Mouse (Mus musculus): ENCODE measurements around the gene Plpp6. TPM values are rescaled to one million over a fixed set of nuclear protein-coding genes. Genes with fewer than 3 reads are reported as not detected.

Plpp6 gene
- 1 to 10 TPM; 1.8 to 1.9 TPM for total RNA-seq (2021)
- long read RNA-seq, experiment 1, partial matches to known transcripts: 0 of 4 reads
- long read RNA-seq, experiment 1, other reads (novel, unspliced or antisense): 0 of 4 reads
- long read RNA-seq, experiment 2, transcript Plpp6-201 (1 exons, 2,859 nt): major isoform, 6 of 6 reads
- long read RNA-seq, experiment 2, partial matches to known transcripts: 0 of 6 reads
- long read RNA-seq, experiment 2, other reads (novel, unspliced or antisense): 0 of 6 reads

DNA sequence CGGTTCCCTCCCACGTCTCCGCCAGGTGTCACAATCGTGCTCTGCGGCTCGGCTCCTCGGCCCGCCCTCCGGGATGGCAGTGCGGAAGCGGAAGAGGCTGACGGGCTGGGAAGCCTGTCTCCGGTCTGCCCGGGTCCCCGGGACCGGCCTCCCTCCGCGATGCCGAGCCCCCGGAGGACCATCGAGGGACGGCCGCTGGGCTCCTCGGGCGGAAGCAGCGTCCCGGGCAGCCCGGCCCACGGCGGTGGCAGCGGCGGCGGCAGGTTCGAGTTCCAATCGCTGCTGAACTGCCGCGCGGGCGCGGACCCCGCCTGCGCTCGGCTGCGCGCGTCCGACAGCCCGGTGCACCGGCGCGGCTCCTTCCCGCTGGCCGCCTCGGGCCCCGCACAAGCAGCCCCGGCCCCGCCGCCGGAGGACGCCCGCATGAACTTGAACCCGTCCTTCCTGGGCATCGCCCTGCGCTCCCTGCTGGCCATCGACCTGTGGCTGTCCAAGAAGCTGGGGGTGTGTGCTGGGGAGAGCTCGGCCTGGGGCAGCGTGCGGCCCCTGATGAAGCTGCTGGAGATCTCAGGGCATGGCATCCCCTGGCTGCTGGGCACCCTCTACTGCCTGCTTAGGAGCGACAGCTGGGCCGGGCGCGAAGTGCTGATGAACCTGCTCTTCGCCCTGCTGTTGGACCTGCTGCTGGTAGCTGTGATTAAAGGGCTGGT is at the start of gene Plpp6:
Gene Plpp6, plus strand, starts transcription at position 112 of the 710 bp plus-strand sequence.
- peak; percentile 62 for TF ChIP-seq CTCF (IDR thresholded peaks at IDR 0.05)
- intact Hi-C loops (cut with DNase I): loop anchor here (1.0 kb wide), 1 partner anchor 391 kb away; no protein-coding TSS in a partner anchor
- Histone ChIP-seq H3K27ac (peak within 1 kb of the TSS; percentile 85), H3K4me3 (peak within 1 kb of the TSS; percentile 93)
- DNase-seq: peak; percentile 88

- Histone ChIP-seq H3K27ac (no peak overlapping the region), H3K4me3 (no peak overlapping the region)
- intact Hi-C loops (cut with DNase I): no loop called here
- no peak for TF ChIP-seq CTCF (IDR thresholded peaks at IDR 0.05)
- no peak for DNase-seq
Measured at GRCm38 (mm10) chr19:28914598-28914997, 49.2 kb upstream of the Plpp6 start.

GRCm38 (mm10) chr19:28915602-28916250 is 48.0 kb upstream of the Plpp6 start:
- TF ChIP-seq CTCF (IDR thresholded peaks at IDR 0.05): no peak
- DNase-seq: no peak
- Histone ChIP-seq H3K4me3 (no peak overlapping the region), H3K27ac (peak overlapping the region; percentile 55)
- intact Hi-C loops (cut with DNase I): no loop called here

- Histone ChIP-seq H3K27ac (peak overlapping the region; percentile 55), H3K4me3 (no peak overlapping the region)
- intact Hi-C loops (cut with DNase I): no loop called here
- TF ChIP-seq CTCF (IDR thresholded peaks at IDR 0.05): no peak
- DNase-seq: no peak
Measured at GRCm38 (mm10) chr19:28916492-28916891, 47.3 kb upstream of the Plpp6 start.

DNA sequence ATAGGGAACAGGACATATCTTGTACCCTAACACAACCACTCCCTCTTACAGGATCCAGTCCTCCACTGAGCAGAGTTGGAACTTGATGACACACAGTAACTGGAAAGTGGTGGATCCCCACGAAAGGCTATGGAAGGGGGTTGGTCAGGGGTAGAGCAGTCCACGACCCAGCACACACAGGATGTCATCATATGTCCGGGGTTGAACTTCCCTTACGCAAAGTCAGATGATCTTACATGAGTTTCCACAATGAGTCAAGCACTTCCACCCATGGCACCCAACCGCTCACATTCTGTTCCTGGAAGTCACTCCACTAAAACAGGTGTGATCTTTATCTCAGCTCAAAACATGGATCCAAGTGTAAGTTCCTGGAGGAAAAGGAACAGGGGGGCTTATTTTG is 45.9 kb upstream of the Plpp6 start:
- no peak for DNase-seq
- no peak for TF ChIP-seq CTCF (IDR thresholded peaks at IDR 0.05)
- no peak overlapping the region for H3K4me3 ChIP-seq
- intact Hi-C loops (cut with DNase I): no loop called here
- peak overlapping the region; percentile 52; the same call in 1 of the 2 replicates for H3K27ac ChIP-seq

DNA sequence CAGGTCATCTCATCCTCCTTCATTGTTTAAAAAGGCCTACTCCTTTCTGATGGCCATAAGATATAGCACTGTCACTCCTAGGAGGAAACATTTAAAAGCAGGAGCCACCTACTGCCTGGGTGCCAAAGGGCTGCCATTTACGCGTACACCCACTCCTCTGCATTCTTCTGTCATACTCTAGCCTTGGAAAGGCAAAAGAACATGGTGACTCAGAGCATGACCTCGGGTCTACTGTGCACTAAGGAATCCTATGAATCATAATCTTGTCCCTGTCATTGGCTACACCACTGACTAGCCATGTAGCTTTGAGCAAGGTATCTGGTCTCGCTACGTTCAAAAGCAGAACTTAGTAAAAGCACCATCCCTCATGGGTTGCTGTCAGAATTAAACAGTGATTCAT is 37.4 kb upstream of the Plpp6 start:
- Histone ChIP-seq H3K27ac (no peak overlapping the region), H3K4me3 (no peak overlapping the region)
- DNase-seq: no peak
- intact Hi-C loops (cut with DNase I): no loop called here
- TF ChIP-seq CTCF (IDR thresholded peaks at IDR 0.05): no peak

- no peak for DNase-seq
- H3K4me3 ChIP-seq: no peak overlapping the region
- H3K27ac ChIP-seq: no peak overlapping the region
- intact Hi-C loops (cut with DNase I): no loop called here
- no peak for TF ChIP-seq CTCF (IDR thresholded peaks at IDR 0.05)
Measured at GRCm38 (mm10) chr19:28927396-28927795, 36.4 kb upstream of the Plpp6 start.

DNA sequence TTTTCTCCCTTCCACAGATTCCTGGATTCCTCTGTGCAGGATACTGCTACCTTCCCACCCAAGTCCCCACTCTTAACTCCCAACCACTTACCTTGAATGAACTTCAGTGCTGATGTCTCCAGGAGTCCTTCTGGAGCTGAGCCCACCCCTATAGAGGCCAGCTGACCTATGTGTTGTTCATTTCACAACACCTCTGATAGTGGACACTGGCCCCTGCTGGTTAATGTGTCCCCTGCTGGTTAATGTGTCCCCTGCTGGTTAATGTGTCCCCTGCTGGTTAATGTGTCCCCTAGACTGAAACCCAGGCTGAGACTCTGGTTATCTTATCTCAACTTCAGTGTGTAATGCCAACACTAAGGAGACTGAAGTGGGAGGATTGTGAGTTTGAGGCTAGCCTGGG is 34.7 kb upstream of the Plpp6 start:
- no peak for TF ChIP-seq CTCF (IDR thresholded peaks at IDR 0.05)
- Histone ChIP-seq H3K27ac (no peak overlapping the region), H3K4me3 (no peak overlapping the region)
- intact Hi-C loops (cut with DNase I): no loop called here
- no peak for DNase-seq

DNA sequence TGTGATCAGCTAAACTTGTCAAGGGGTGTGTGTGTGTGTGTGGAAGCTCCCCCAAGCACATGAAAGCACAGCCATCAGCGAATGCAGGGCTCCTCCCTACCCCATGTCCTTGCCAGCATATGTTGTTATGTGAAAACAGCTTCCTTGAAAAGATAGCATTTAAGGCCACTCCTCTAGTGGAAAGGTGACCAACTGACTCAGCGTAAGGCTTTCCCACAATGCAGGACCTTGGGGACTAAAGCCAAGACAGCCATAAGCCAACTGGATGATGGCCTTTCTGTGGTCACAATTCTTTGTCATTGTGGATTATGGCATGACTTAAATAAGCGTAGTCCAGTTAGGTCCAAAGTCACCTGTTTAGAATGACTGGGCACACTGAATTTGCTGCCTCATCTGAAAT is 28.9 kb upstream of the Plpp6 start:
- TF ChIP-seq CTCF (IDR thresholded peaks at IDR 0.05): no peak
- DNase-seq: no peak
- intact Hi-C loops (cut with DNase I): no loop called here

DNA sequence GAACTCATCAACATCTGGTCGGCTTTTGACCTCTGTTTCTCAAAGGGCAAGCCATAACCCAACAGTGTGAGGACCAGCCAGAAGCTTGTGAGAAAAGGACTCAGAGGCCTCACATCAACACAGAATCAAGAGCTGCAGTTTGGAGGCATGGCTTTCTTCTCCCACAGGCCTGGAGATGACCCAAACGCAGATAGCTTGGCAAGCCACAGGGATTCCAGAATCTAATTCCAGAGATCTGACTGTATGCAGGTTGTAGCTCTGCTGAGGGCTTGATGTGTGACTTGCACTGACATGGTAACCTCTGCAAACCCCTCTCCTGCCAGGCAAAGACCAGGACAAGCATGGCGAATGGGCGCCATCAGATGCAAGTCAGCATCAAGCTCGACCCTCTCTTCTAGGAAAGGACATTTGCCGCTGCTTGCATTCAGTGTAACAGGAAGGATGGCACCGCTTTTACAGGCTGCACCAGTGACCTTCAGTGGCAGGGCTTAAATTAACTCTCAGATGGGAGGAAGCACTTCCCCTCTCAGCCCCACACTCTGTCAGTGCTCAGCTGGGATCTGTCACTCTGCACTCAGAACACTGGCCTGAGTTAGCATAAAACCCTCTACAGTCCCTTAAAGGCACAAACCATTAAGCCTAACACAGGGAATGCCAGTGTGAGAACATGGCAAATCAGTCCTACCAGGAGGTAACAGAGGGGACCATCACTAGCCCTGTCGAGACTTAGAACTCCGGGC is 23.4 kb upstream of the Plpp6 start:
- intact Hi-C loops (cut with DNase I): no loop called here
- no peak overlapping the region for H3K27ac ChIP-seq
- DNase-seq: no peak
- no peak for TF ChIP-seq CTCF (IDR thresholded peaks at IDR 0.05)
- H3K4me3 ChIP-seq: no peak overlapping the region

More for the DNA sequence above, 28.9 kb upstream of the Plpp6 start:
- H3K4me3 ChIP-seq: no peak overlapping the region
- H3K27ac ChIP-seq: no peak overlapping the region

DNA sequence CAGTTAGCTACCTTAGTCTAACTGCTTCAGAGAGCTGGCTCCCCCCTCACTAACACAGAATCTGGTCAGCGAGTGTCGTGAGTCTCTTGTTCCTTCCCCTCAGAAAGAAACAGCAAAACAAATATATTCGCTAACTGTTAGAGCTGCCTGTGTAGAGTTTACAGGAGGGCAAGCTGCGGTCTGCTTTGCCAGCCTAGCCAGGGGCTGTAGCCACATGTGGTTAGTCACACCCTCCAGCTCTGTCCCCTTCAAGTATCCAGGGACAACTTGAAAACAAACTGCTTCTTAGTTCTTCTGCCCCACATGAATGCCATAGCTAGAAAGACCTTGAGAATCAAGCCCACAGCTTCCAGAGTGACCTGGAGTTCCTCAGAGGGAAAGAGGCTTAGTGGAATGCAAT is 22.5 kb upstream of the Plpp6 start:
- Histone ChIP-seq H3K4me3 (no peak overlapping the region), H3K27ac (no peak overlapping the region)
- DNase-seq: no peak
- TF ChIP-seq CTCF (IDR thresholded peaks at IDR 0.05): no peak
- intact Hi-C loops (cut with DNase I): no loop called here

- no peak overlapping the region for H3K4me3 ChIP-seq
- TF ChIP-seq CTCF (IDR thresholded peaks at IDR 0.05): no peak
- H3K27ac ChIP-seq: no peak overlapping the region
- peak; percentile 22 for DNase-seq
- intact Hi-C loops (cut with DNase I): no loop called here
Measured at GRCm38 (mm10) chr19:28946782-28947181, 17.0 kb upstream of the Plpp6 start.

DNA sequence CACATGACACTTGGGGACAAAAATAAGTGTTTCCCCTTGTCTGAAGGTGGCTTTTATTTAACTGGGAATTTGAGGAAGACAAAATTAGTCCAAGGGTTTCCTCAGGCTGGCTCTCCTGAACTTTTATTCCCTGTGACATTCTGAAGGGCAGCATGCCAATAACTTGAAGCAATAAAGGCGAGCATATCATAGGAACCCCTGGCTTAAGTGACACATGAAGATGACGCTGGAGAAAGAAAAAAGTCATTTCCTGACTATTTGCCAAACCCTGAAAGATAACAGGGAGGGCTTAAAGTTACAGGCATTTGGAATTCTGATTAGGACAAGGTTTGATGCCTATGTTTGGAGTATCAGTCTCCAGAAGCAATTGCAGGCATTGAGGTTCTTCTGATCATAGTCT is 16.4 kb upstream of the Plpp6 start:
- intact Hi-C loops (cut with DNase I): no loop called here
- no peak overlapping the region for H3K27ac ChIP-seq
- DNase-seq: no peak
- H3K4me3 ChIP-seq: no peak overlapping the region
- TF ChIP-seq CTCF (IDR thresholded peaks at IDR 0.05): no peak
